Comparison of ENCODE assay signal across 15 mouse cellular contexts in the genomic region with DNA sequence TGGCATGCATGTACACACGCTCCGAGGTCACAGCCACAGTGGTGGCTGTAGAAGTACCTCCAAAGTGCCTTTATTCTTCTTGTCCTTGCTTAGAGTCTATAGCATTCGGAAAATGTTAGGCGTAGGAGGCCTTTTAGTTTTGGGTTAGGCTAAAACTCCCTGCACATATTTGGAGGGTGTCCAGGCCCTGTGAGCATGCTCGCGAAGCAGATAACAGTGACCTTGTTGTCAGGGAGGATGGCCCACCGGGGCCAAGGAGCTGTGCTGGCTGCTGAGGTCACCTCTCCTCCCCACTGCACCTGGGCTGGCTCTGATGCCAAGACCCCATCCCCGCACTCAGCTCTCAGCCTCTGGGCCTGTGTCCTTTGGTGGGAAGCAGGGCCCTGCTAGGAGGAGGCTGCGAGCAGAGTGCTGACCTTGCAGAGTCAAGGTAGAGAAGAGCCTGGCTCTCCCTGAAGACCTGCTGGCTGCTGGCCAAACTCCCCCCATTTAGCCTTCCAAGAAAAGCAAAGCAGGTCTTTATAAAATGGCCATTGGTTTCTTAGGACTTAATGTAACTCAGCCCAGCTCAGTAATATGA.
A peak's percentile ranks its signal among the peaks of the same experiment; 100 is the strongest.
DNase-seq lines count a peak whose midpoint lies in the region; ATAC-seq and TF ChIP-seq lines count a peak whose summit lies in the region.
"Had no signal": no experiment of that assay in that cellular context is flagged by ENCODE, and none has a peak within 500 bp of the region (broad histone marks: within the 10 kb centered on the region; RNA-seq: fewer than 3 reads in every experiment).

No protein-coding gene starts in this region.

- TF ChIP-seq POLR2A in testis, adult 2 months (IDR thresholded peaks at IDR 0.05; ENCODE audit: control insufficient read depth, low read depth, low read length) = no peak

- intact Hi-C loops in heart, postnatal 36 days (cut with DNase I) = no loop called here

- no peak for DNase-seq in heart, postnatal 36 days
- DNase-seq in liver = peak; percentile 43
- DNase-seq in liver, embryonic 11.5 days (ENCODE audit: low spot score) = no peak
- peak; percentile 30 for DNase-seq in heart, postnatal 0 days (ENCODE audit: low spot score)
- no peak for DNase-seq in frontal cortex, postnatal 14 days (ENCODE audit: low spot score in 2 of 2)
- DNase-seq: cerebellum, adult 8-10 months; right cerebral cortex, postnatal 14 days; thymus, postnatal 14 days had no signal

- H3K4me1 ChIP-seq in heart, embryonic 12.5 days (replicated peaks) = peaks cover 64% of the 10 kb centered on the region
- peaks cover 8% of the 10 kb centered on the region for H3K4me1 ChIP-seq in liver, embryonic 11.5 days (replicated peaks; ENCODE audit: control insufficient read depth, insufficient read depth, low read length)
- H3K4me1 ChIP-seq in heart, postnatal 0 days (ENCODE audit: control insufficient read depth, insufficient read depth) = peaks cover 69% of the 10 kb centered on the region
- H3K4me1 ChIP-seq in testis, adult 2 months (ENCODE audit: control insufficient read depth, insufficient read depth, low read length) = 0 out of 2 replicates have a peak, but pooled peaks cover 2% of the 10 kb centered on the region
- H3K4me1 ChIP-seq in forebrain, embryonic 12.5 days = no peaks in the 10 kb centered on the region

- no peak overlapping the region for H3K4me3 ChIP-seq in heart, embryonic 12.5 days
- H3K4me3 ChIP-seq in liver, embryonic 11.5 days (ENCODE audit: low read depth, low read length) = no peak overlapping the region
- H3K4me3 ChIP-seq in heart, postnatal 0 days (ENCODE audit: low read depth, low read length) = no peak overlapping the region
- no peak overlapping the region for H3K4me3 ChIP-seq in testis, adult 2 months (ENCODE audit: control insufficient read depth, low read depth, low read length)
- no peak overlapping the region for H3K4me3 ChIP-seq in forebrain, embryonic 12.5 days (replicated peaks)
- H3K4me3 ChIP-seq: left cerebral cortex, adult 2 months; liver, embryonic 12.5 days; midbrain, embryonic 10.5 days had no signal

- TF ChIP-seq CTCF in heart, postnatal 0 days (IDR thresholded peaks at IDR 0.05; ENCODE audit: low read depth) = no peak
- TF ChIP-seq CTCF in testis, adult 2 months (IDR thresholded peaks at IDR 0.05; ENCODE audit: control insufficient read depth, insufficient read depth, insufficient replicate concordance, low read depth, low read length) = no peak

- no peaks in the 10 kb centered on the region for H3K27me3 ChIP-seq in heart, embryonic 12.5 days (replicated peaks)
- H3K27me3 ChIP-seq in liver, embryonic 11.5 days (replicated peaks; ENCODE audit: control insufficient read depth, insufficient read depth, low read length) = no peaks in the 10 kb centered on the region
- no peaks in the 10 kb centered on the region for H3K27me3 ChIP-seq in heart, postnatal 0 days (ENCODE audit: control insufficient read depth, insufficient read depth, low read length)
- H3K27me3 ChIP-seq in testis, adult 2 months (ENCODE audit: control insufficient read depth, insufficient read depth, low read length) = no peaks in the 10 kb centered on the region
- H3K27me3 ChIP-seq in forebrain, embryonic 12.5 days = no peaks in the 10 kb centered on the region
- H3K27me3 ChIP-seq: liver, embryonic 12.5 days had no signal

- no peak overlapping the region; the same call in 1 of the 2 replicates for H3K4me2 ChIP-seq in heart, embryonic 12.5 days
- no peak overlapping the region for H3K4me2 ChIP-seq in liver, embryonic 11.5 days
- H3K4me2 ChIP-seq in heart, postnatal 0 days (ENCODE audit: low read depth, low read length) = no peak overlapping the region
- no peak overlapping the region for H3K4me2 ChIP-seq in forebrain, embryonic 12.5 days
- H3K4me2 ChIP-seq: liver, embryonic 12.5 days had no signal

- 0 out of 2 replicates have a peak overlapping the region, but pooled peaks have one; percentile 32 for H3K9ac ChIP-seq in heart, embryonic 12.5 days
- H3K9ac ChIP-seq in liver, embryonic 11.5 days (ENCODE audit: low read depth, low read length) = no peak overlapping the region
- 0 out of 2 replicates have a peak overlapping the region, but pooled peaks have one; percentile 28 for H3K9ac ChIP-seq in heart, postnatal 0 days (replicated peaks; ENCODE audit: low read depth, low read length)
- no peak overlapping the region for H3K9ac ChIP-seq in forebrain, embryonic 12.5 days
- H3K9ac ChIP-seq: liver, embryonic 12.5 days had no signal

- peaks cover 4% of the 10 kb centered on the region; the same call in 1 of the 2 replicates for H3K9me3 ChIP-seq in heart, embryonic 12.5 days (replicated peaks)
- H3K9me3 ChIP-seq in liver, embryonic 11.5 days (ENCODE audit: control insufficient read depth, low read length) = no peaks in the 10 kb centered on the region
- no peaks in the 10 kb centered on the region for H3K9me3 ChIP-seq in heart, postnatal 0 days (replicated peaks; ENCODE audit: control insufficient read depth, low read length)
- no peaks in the 10 kb centered on the region for H3K9me3 ChIP-seq in forebrain, embryonic 12.5 days
- H3K9me3 ChIP-seq: liver, embryonic 12.5 days; midbrain, embryonic 10.5 days had no signal

- no peak for TF ChIP-seq EP300 in heart, postnatal 0 days (IDR thresholded peaks at IDR 0.05; ENCODE audit: low read depth)

- ATAC-seq in heart, embryonic 12.5 days (ENCODE audit: insufficient number of reproducible peaks, low FRiP score) = 0 out of 2 replicates have a peak, but pooled peaks have one; percentile 30
- ATAC-seq in liver, embryonic 11.5 days (replicated peaks; ENCODE audit: low FRiP score) = no peak
- peak; percentile 37 for ATAC-seq in heart, postnatal 0 days (ENCODE audit: insufficient read depth, low read depth)
- ATAC-seq in forebrain, embryonic 12.5 days (ENCODE audit: low FRiP score) = no peak
- ATAC-seq: liver, embryonic 12.5 days; lung, postnatal 0 days had no signal

- H3K36me3 ChIP-seq in heart, embryonic 12.5 days = no peaks in the 10 kb centered on the region
- no peaks in the 10 kb centered on the region for H3K36me3 ChIP-seq in liver, embryonic 11.5 days (ENCODE audit: control insufficient read depth, insufficient read depth, low read length)
- H3K36me3 ChIP-seq in heart, postnatal 0 days (replicated peaks; ENCODE audit: control insufficient read depth, insufficient read depth, low read length) = no peaks in the 10 kb centered on the region
- no peaks in the 10 kb centered on the region for H3K36me3 ChIP-seq in testis, adult 2 months (ENCODE audit: control insufficient read depth, insufficient read depth, low read length)
- no peaks in the 10 kb centered on the region for H3K36me3 ChIP-seq in forebrain, embryonic 12.5 days (replicated peaks)
- H3K36me3 ChIP-seq: liver, embryonic 12.5 days; midbrain, embryonic 10.5 days had no signal

- WGBS in heart, embryonic 12.5 days = 45% methylated on average over 9 of the region's 9 CpGs
- WGBS in liver, embryonic 11.5 days = 73% methylated on average over 9 of the region's 9 CpGs
- WGBS in heart, postnatal 0 days = 33% methylated on average over 9 of the region's 9 CpGs
- WGBS in forebrain, embryonic 12.5 days = 90% methylated on average over 9 of the region's 9 CpGs

- peak overlapping the region; percentile 83 for H3K27ac ChIP-seq in heart, embryonic 12.5 days (ENCODE audit: poor library complexity, severe bottlenecking)
- no peak overlapping the region for H3K27ac ChIP-seq in liver, embryonic 11.5 days (ENCODE audit: low read depth, low read length)
- peak overlapping the region; percentile 78 for H3K27ac ChIP-seq in heart, postnatal 0 days (ENCODE audit: low read depth)
- peak overlapping the region; percentile 57; the same call in 1 of the 2 replicates for H3K27ac ChIP-seq in testis, adult 2 months (ENCODE audit: control insufficient read depth, insufficient read depth, low read depth, low read length)
- no peak overlapping the region for H3K27ac ChIP-seq in forebrain, embryonic 12.5 days
- H3K27ac ChIP-seq: left cerebral cortex, adult 2 months; liver, embryonic 12.5 days; midbrain, embryonic 10.5 days had no signal

Comparison
In these comparisons a context has a peak if more than half of its experiments do, and no peak if none do; other contexts are left out.
1. DNase-seq: peak in liver (single experiment) and heart, postnatal 0 days (single experiment); none in heart, postnatal 36 days (0 of 2), liver, embryonic 11.5 days (single experiment) and frontal cortex, postnatal 14 days (0 of 2).
2. ATAC-seq: peak in heart, embryonic 12.5 days (single experiment) and heart, postnatal 0 days (single experiment); none in liver, embryonic 11.5 days (single experiment) and forebrain, embryonic 12.5 days (single experiment).
3. H3K27ac ChIP-seq: peak in heart, embryonic 12.5 days (single experiment), heart, postnatal 0 days (single experiment) and testis, adult 2 months (single experiment); none in liver, embryonic 11.5 days (single experiment) and forebrain, embryonic 12.5 days (single experiment).
4. H3K9ac ChIP-seq: peak in heart, embryonic 12.5 days (single experiment) and heart, postnatal 0 days (single experiment); none in liver, embryonic 11.5 days (single experiment) and forebrain, embryonic 12.5 days (single experiment).